Mouse (Mus musculus) erythroblast, adult 5-6 weeks (primary cell): Measurements from ENCODE around the gene Col4a1. TPM values are rescaled to one million over a fixed set of nuclear protein-coding genes. Genes with fewer than 3 reads are reported as not detected.

Experiments used
- ATAC-seq: replicated peaks from 2 replicates; pipeline ENCODE4 v1.8.0; 2016; ENCODE audit warnings: moderate number of reproducible peaks, mild to moderate bottlenecking, moderate TSS enrichment, inconsistent platforms; ENCODE audit not compliant: poor library complexity, low FRiP score, severe bottlenecking
- total RNA-seq, 2 experiments: library from RNA; stranded (forward) in 1 of 2; stranded (reverse) in 1 of 2; fragments of 150-400 nt in 1 of 2; fragments of 200-764, 138-1000 nt in 1 of 2; gene quantifications; 2 replicates each; pipeline versions ENCODE4 v1.2.3 to v1.2.4; 2015 to 2017; ENCODE audit warnings: low replicate concordance in 2 of 2

The Col4a1 gene
- total RNA-seq, 2 experiments from 2014 or later, result 0.34 to 0.38 TPM

DNA sequence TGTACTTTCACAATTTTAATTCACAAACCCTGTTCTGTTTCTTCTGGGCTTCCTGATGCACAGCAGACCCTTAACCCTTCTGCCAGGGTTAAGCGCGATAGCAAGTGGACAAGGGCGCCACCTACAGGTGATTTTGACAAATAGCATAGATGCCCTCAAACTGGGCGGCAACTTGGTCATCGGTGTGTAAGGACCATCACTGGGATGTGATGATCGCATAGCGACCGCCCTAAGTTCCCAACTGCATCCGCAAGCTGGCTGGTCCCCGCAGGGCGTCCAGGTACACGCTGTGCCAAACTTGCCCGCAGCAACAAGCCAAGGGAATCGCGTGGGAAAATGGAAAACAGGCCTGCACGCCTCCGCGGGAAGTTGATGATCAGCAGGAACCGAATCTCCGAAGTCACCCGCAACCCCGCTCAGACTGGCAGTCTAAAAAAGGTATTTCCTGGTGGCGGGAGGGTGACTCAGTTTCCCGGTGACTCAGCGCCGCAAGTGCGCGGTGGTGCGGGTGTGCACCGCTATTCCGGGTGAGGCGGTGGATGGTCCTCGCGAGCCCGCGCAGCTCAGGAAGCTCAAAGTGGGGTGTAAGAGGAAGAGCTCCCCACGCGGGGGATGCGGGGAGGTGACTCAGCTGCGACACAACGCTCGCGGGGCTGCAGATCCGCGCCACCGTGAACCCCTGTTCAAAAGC, 124.9 kb downstream of the Col4a1 start:
- 0 out of 2 replicates have a peak, but pooled peaks have one; percentile 55 for ATAC-seq

DNA sequence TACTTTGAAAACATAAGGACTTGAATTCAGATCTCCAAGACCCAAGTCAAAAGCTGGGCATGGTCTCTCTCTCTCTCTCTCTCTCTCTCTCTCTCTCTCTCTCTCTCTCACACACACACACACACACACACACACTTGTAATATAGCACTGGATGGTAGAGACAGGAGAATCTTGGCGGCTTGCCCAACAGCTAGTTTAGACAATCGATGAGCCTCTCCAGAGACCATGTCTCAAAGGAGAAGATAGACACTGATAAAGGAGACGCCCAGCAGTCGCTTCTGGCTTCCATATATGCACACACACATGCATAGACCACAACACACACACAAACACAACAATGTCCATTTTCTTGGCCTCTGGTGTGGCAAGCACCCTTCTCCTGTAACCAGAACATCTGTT, 126.2 kb downstream of the Col4a1 start:
- ATAC-seq, result no peak

- no peak for ATAC-seq
Observed at GRCm38 (mm10) chr8:11185672-11186071, 127.0 kb downstream of the Col4a1 start.

DNA sequence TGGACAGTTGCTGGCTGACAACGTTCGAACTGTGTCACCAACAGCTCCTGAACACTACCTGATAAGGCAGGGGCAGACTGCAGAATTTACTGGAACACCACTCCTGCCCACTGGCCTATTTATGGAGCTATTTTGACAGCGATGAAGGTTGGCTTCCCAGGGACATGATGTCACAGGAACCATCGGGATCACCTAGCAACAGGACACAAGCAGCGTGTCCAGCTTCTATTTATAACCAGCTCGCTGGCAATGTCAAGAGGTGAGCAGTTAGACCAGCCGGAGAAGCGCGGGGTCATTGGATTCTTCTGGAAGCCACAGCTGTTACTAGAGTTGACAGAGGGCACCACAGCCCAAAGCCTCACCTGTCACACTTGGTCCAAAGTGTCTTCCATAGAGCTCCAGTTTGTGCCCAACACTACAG, 129.0 kb downstream of the Col4a1 start:
- no peak for ATAC-seq

- ATAC-seq, result no peak
Observed at GRCm38 (mm10) chr8:11182606-11183005, 130.0 kb downstream of the Col4a1 start.

GRCm38 (mm10) chr8:11182148-11182484, 130.5 kb downstream of the Col4a1 start:
- ATAC-seq, result no peak

- ATAC-seq, result no peak
Observed at GRCm38 (mm10) chr8:11181420-11182147, 131.0 kb downstream of the Col4a1 start.

- no peak for ATAC-seq
Observed at GRCm38 (mm10) chr8:11179869-11180268, 132.8 kb downstream of the Col4a1 start.

DNA sequence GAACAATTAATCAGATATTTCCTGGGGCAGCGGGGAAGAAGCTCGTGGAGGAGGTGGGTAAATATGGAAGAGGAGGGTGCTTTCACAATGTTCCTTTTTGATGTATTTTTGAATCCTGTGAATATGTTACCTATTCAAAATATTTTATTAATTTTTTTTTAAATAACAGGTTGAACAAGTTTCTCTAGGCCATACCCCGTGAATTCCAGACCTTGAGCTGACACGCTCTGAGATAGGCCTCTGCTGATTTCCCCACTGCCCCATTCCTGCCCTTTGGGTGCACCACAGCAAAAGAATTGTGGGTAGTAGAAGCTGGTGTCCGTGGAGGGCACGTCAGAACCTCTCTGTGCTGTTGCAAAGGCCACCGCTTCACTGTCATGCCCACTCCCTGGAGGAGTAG, 136.2 kb downstream of the Col4a1 start:
- ATAC-seq, result no peak

DNA sequence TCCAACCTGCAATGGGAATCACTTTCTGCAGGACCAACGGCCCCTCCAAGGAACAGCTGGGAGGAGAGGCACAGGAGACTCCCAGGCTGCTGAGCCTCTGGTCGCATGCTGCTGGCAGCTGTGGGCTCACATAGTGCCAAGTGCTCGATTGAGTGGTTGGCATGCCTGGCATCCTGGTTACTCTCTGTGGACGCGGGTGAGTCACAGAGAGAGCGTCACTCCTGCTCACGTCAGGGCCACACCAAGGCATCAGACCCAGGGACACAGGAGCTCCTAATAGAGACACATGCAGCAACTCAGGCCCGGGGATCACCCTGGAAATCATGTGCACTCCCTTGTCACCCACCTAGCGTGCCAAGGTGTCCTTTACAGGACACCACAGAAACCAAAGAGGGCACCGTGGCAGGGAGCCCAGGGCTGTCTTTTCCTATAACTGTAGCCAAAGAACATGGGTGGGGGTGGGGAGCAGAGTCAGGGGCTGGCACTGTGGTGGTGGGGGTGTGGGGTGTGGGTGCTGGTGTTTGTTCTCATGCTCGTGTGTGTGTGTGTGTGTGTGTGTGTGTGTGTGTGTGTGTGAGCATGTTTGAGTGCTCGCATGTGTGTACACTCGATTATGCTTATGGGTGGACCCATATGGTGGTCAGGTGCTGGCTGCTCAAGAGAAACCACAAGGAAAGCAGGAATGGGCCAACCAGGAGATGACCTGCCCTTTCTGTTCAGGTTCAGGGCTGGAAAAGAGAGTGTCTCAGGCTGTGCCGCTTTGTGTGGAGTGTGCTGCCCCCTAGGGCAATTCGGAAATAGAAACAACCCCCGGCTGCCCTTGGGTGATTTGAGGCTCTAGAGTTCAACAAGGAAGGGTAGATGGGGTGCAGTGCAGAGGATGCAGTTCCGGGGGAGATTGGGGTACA, 139.1 kb downstream of the Col4a1 start:
- ATAC-seq, result no peak

GRCm38 (mm10) chr8:11171526-11171925, 141.1 kb downstream of the Col4a1 start:
- ATAC-seq, result no peak

DNA sequence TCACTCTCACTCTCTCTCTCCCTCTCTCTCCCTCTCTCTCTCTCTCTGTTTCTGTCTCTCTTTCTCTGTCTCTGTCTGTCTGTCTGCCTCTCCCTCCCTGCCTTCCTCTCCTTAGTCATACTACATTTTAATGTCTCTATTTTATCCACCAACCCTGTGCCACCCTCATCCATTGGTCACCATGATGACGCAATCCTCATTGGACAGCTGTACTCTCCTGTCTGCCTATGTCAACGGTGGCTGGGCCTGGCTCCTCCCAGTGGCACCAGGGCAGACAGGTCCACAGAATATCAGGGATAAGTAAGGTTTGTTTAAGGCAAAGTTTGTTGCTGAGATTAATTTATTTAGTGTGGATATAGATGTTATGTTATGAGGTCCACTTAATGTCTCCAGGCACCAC, 143.2 kb downstream of the Col4a1 start:
- no peak for ATAC-seq

GRCm38 (mm10) chr8:11168780-11169179, 143.8 kb downstream of the Col4a1 start:
- ATAC-seq, result no peak

- no peak for ATAC-seq
Observed at GRCm38 (mm10) chr8:11167955-11168354, 144.7 kb downstream of the Col4a1 start.

DNA sequence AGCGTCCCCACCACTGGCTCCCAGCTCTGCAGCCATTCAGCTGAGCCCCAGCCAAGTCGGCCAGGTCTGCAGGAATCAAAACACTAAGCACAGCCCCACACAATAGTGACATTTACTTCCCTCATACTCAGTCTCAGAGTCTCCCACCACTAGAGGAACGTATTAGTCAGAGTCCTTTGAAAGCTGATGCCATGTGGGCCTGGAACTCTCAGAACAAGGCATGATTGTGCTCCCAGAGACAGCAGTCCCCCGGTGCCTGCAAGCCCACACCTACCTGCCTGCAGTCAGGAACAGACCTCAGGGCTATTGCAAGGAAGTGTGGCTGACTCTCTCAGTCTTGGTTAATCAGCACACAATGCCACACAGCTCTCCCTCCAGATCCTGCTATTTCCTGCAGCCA, 147.0 kb downstream of the Col4a1 start:
- no peak for ATAC-seq

DNA sequence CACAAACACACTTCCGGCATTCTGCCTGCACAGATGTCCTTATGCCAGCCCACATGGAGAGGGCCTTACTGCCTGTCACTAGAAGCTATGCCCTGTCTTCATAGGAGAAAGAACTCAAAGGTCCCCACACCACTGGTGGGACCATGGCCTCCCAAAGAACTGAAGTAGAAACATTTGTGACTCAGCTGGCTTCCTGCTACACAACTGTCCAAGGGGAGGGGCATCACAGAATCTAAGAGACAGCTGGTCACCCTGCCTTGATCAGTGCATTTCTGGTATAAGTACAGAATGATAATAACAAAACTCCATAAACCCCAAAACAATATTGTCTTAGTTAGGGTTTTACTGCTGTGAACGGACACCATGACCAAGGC, 156.3 kb downstream of the Col4a1 start:
- ATAC-seq, result no peak

DNA sequence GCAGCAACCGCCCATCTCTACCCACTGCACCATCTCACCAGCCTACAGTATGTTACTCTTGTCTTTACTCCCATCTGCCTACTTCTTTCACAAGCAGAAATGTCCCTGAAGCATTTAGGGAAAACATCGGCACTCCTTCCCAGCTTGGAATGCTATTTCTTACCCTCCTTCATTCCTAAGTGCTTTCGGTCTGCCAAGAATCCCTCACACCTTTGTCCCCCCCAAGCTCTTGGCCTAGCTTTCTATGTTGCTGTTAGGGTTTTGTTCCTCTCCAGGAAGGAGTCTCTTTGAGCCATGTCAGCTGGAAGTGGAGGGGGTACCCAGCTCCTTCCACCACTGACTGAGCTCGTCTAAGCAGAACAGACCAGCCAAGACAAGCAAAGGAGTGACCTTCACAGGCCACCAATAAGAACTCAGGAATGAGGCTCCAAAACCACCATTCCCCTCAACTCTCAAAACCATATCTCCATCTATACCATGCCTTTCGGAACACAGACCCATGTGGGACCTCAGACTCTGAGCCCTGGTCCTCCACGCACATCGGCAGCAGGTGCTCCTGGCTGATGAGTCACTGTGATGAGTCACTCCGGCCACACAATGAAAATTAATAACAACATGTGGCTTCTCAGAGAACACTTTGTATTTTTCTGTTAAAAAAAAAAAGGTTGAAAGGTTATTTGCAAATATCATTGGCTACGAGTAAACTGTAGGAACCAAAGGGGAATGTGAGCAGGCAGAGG, 156.9 kb downstream of the Col4a1 start:
- no peak for ATAC-seq

DNA sequence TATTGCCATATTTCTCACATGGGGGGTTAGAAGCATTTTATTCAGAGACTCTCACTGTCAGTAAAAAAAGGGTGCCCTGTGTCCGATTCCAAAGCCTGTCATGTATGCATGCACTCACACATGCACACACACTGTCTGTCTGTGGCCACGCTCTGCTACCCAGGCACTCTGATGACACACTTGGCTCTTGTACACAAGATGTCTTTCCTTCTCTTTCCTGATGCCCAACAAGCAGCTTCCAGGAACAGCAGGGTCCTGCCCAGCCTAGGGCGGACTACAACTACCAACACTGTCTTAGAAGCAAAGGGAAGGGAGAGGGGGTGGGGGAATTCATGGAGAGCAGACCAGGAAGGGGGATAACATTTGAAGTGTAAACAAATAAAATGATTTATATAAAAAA, 162.4 kb downstream of the Col4a1 start:
- no peak for ATAC-seq

- no peak for ATAC-seq
Observed at GRCm38 (mm10) chr8:11149201-11149810, 163.3 kb downstream of the Col4a1 start.

DNA sequence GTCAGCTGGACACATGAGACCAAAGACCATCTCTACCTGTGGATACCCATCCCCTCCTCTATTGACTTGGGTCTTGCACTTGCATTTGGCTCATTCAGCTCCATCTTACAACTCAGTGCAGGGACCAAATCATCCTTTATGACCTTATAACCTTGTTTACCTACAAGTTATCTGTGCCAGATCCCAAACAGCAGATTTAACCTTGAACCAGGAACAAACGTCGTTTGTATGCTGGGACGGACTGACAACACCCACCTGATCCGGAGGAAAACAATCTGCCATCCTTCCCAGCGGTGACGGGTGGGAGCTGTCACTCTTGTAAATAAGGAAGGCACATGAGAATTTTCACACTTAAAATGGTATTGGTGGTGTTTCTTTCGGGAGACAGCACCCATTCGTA, 163.8 kb downstream of the Col4a1 start:
- no peak for ATAC-seq
